Mouse (Mus musculus): ENCODE data around the gene Cd80. TPM values are rescaled to one million over a fixed set of nuclear protein-coding genes. Genes with fewer than 3 reads are reported as not detected.

The Cd80 gene
- polyA plus RNA-seq, 1 experiment from 2014 or later, result 0.21 TPM

Other genes with a start within 250 kb of the Cd80 start
- not detected in 2 replicates for gene Nr1i2, start 160.7 kb upstream of the Cd80 start, polyA plus RNA-seq (2015; fragmentation: Nextera tagmentation; extraction: Ambion mirVana)
- gene Maats1, start 113.4 kb upstream of the Cd80 start, polyA plus RNA-seq (2015; fragmentation: Nextera tagmentation; extraction: Ambion mirVana), result 1.8 and 4.2 TPM in 2 replicates
- gene Cox17, start 108.6 kb upstream of the Cd80 start, polyA plus RNA-seq (2015; fragmentation: Nextera tagmentation; extraction: Ambion mirVana), result 122 and 124 TPM in 2 replicates
- gene Gm21987, start 108.5 kb upstream of the Cd80 start, polyA plus RNA-seq (2015; fragmentation: Nextera tagmentation; extraction: Ambion mirVana), result not detected in 2 replicates
- 5.2 and 9.7 TPM in 2 replicates for gene Popdc2, start 93.4 kb upstream of the Cd80 start, polyA plus RNA-seq (2015; fragmentation: Nextera tagmentation; extraction: Ambion mirVana)
- gene Pla1a, start 22.4 kb upstream of the Cd80 start, polyA plus RNA-seq (2015; fragmentation: Nextera tagmentation; extraction: Ambion mirVana), result 0.49 and 0.60 TPM in 2 replicates
- 105 and 109 TPM in 2 replicates for gene Adprh, start 2.9 kb upstream of the Cd80 start, polyA plus RNA-seq (2015; fragmentation: Nextera tagmentation; extraction: Ambion mirVana)
- gene Timmdc1, start 67.1 kb downstream of the Cd80 start, polyA plus RNA-seq (2015; fragmentation: Nextera tagmentation; extraction: Ambion mirVana), result 28.9 and 29.9 TPM in 2 replicates
- 54.2 and 57.5 TPM in 2 replicates for gene Poglut1, start 94.7 kb downstream of the Cd80 start, polyA plus RNA-seq (2015; fragmentation: Nextera tagmentation; extraction: Ambion mirVana)
- 136 and 138 TPM in 2 replicates for gene Tmem39a, start 103.1 kb downstream of the Cd80 start, polyA plus RNA-seq (2015; fragmentation: Nextera tagmentation; extraction: Ambion mirVana)